Mouse (Mus musculus) gastrocnemius, postnatal 10 days (tissue): ENCODE measurements at regions not wholly inside any gene's neighbourhood (a gene's known extent, or its start where the extent isn't known, plus 50 kb on each side); places are given as distances from the start of the nearest gene placed in this dataset.

ENCODE experiments used
- DNase-seq: peaks from one replicate; pipeline ENCODE4 v3.0.0; 2021; ENCODE audit warnings: mixed read lengths

DNA sequence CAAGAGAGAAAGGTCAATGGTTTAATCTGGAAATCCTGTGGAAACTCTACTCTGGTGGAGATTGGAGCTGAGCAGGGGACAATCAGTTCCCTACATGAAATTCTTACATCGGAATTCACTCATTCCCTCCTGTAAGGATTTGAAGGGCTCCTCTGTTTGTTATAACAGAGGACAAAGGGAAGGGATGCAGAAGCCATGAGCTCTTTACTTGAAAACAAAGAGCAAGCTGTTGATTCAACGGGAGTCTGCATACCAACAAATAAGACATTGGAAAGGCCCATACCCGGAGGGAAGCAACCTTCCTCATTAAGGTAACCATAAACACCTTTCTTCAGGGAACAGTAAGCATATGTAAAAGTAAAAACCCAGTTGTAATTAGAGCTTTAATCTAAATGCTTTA is 359.3 kb downstream of the Cenpc1 start:
- DNase-seq = no peak

DNA sequence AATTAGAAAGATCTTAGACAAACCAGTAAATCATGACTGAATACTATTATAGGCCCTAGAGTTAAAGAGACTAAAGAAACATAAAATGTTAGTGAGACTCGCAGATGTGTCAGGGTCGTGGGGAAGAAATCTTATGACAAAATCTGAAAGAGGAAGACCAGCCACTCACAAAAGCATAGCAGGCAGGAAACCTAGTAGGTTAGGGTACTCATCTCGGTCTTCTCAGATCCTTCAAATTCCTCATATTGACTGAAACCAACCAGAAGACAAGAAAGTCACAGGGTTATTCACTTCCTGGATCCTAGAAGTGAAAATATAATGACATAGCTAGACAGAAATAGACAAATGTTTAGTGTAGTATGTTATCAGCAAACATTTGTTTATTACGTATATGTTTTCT is 387.5 kb downstream of the Cenpc1 start:
- no peak for DNase-seq

- DNase-seq = no peak
Observed at GRCm38 (mm10) chr5:85671121-85671520, 394.3 kb downstream of the Cenpc1 start.

DNA sequence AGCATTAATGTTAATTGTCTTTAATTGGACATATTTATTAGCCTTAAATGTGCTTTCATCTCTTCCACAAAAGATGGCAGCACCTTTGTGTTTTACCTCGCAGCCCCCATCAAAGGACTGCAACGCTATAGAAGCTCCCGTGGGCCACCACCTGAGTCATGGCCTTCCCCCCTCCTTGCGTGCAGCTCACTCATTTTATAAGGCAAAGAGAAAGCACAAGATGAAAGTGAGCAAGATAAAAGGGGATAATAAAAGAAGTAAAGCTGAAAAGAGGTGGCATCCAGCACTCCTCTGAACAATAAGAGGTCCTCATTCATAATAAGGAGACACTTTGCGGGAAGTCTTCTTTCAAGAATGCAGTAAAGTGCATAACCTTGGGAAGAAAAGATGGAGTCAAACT is 403.9 kb downstream of the Cenpc1 start:
- no peak for DNase-seq

DNA sequence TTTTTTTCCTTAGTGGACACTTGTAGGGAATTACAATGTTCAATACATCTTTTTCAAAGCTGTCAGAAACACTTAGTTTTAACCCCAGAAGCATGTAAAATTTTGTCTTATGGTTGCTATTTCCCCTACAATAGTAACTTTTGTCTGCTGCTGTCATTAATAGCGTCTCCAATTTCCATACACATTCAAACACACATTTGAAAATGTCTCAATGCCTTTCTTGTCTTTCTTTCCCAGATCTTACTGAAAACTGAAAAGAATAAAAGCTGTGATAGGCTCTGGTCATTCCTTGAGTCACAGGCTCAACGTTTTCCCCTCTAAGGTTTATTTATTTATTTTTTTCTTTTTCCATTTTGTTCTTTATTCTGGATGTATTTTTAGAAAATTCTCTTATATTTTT is 444.3 kb downstream of the Cenpc1 start:
- DNase-seq = no peak

DNA sequence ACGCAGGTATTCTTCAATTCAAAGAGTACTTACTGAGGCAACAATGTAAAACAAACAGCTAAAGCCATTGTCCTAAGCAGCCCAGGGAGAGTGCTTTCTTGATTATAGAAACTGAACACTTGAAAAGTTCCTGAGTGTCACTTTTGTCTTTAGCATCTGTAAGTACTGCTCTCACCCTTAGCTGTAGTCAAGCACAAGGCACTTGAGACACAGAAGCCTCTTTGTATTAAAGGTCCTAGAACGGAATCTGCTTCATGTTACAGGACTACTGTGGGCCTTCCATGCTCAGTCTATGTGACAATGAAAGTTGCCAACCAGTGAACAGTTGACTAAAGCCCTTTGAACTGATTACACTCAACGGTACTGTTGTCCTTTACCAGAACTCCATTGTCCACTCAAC is 450.6 kb downstream of the Cenpc1 start:
- no peak for DNase-seq

- DNase-seq = no peak
Observed at GRCm38 (mm10) chr5:85612606-85613005, 452.8 kb downstream of the Cenpc1 start.

- DNase-seq = no peak
Observed at GRCm38 (mm10) chr5:85609104-85609503, 456.3 kb downstream of the Cenpc1 start.

DNA sequence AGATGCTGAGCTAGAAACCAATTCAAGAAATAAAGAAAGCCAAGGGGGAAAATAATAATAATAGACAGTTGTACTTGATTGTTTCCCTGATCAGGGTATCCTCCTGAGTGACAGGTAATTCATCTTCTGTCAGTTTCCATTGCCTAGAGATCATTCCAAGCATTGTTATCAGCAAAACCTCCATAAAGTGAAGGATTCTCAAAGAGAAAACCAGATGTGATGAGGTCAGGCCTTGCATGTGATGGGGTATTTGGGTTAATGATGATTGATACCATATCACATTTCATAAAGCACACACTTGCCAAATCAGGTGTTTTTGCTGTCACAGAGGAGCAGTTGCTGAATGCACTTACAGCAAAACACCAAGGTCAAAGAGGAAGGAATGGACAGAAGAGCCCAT is 467.2 kb downstream of the Cenpc1 start:
- DNase-seq = no peak

DNA sequence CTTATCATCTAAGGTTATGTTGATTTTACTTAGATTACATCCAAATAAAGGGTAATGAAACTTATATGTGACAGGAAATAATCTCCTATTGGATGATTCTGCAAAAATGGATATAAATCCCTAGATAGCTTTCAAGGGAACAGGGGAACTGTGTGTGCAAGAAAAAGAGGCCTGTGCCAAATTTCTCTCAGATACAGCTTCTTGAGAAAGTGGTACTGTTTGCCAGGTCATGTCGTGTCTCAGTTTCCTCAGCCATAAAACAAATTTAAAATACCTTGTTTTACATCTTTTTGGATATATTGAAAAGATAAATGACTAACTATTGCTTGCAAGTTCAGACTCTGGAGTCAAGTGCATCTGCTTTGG is 470.3 kb downstream of the Cenpc1 start:
- DNase-seq = no peak

DNA sequence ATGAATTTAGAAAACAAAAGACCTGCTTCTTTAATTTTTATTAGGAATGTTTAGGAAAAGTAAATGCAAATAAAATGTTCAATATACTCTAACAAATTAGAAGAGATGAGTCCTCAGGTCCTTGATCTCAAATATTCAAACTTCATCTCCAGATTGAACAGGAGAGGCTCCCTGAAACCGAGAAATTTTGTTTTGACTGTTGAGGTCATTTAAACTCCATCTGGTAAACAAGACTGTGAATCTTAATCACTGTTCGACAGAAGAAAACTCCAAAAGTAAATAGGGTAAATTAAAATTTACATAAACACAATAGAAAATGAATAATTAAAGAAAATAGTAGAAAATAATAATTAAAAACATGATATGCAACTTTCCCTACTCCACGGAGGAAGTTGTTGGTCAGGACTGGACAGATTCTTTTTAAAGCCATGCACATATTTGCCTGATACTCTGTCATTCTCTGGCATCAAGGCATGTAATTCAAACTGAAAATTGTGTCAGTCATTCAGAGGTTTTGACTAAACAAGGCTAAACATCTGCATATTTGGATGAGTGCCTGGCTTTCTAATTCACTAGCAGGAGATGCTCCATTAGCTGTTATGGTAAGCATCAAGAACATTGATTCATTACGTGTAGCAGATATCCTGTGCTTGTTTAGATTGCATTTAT is 470.8 kb downstream of the Cenpc1 start:
- no peak for DNase-seq

DNA sequence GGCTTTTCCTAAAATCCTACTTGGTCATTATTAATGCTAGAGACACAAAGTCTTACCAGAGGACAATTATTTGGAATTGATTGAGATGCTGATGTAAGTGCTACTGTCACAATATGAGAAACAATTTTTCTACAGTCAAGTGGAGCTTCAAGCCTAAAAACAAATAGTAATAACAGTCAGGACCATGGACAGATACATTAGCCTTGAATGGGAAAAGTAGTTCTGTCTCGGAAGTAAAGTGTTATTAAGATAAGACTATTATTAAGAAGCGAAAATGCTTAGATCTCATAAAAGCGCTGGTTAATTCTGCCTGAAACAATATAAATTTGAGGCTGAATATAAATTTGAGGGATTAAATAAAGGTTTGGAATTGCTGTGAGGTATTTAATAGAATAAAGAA is 473.1 kb downstream of the Cenpc1 start:
- no peak for DNase-seq

DNA sequence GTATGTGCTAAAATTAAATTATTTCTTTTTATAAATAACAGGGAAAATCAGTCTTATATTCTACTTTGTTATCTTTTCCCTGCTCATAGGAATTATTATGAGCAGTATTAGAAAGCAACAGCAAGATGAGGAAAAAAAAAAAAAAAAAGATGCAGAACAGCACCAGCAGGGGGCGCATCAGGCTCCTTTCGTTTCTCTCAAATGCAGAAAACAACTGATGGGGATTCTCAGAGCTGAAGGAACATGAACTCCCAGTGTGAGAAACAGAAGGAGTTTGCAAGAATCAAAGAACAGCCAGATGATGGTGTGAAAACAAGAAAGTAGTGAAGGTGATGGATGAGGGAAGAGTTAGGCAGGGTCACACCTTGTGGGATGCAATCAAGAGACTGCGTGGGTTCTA is 478.7 kb downstream of the Cenpc1 start:
- peak; percentile 28 for DNase-seq

DNA sequence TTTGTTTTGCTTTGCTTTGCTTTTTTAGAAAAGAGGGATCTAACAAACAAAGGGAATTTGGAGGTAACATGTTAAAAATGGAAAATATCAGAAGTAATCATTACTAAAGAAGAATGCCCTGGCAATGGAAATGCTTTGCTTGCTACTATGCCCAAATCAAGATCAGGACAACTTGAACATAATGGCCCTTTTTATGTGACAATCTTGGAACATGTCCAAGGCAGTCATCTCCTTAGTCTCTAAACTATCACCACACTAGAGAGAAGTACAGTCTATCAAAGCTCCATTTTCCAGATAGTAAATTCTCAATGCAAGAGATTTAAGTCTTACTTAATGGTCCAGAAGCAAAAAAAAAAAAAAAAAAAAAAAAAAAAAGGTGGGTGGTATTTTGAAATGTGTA is 492.9 kb downstream of the Cenpc1 start:
- no peak for DNase-seq

- no peak for DNase-seq
Observed at GRCm38 (mm10) chr5:85571967-85572366, 493.4 kb downstream of the Cenpc1 start.

DNA sequence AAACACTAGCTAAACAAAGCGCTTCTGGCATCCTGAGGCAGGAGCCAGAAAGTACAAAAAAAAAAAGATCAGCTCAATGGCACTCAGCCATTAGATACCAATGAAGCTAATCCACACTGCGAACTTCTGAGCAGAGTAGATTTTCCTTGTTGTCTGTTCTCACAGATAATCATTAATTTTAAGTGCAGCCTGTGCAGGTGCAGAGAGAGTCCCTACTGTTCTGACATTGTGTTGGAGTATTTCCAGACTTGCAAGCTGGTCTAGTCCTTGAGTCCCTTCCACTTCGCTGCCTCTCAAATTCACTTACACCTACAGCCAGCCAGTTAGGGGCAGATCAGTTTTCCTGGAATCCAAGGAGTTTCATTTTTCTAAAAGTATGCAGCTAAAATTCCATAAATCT is 494.0 kb downstream of the Cenpc1 start:
- no peak for DNase-seq

DNA sequence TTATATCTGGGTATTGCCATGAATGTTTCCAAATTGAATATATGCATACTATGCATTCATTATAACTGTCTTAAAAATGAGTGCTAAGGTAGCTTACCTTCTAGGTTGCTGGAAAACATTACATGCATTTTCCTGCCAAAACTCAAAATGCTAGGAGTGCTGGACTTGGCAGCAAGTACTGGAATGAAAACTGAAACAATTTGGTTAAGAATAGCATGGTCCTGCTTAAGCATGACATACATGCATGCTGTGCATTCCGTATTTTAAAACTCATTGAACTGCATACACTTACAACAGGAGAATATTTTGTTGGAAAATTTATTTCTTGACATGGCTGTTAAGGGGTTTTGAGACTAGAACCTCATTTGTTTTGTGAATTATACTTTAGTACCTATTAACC is 529.1 kb downstream of the Cenpc1 start:
- no peak for DNase-seq

- DNase-seq = no peak
Observed at GRCm38 (mm10) chr5:85525385-85526194, 539.8 kb downstream of the Cenpc1 start.

- DNase-seq = no peak
Observed at GRCm38 (mm10) chr5:85505244-85505643, 560.1 kb downstream of the Cenpc1 start.

DNA sequence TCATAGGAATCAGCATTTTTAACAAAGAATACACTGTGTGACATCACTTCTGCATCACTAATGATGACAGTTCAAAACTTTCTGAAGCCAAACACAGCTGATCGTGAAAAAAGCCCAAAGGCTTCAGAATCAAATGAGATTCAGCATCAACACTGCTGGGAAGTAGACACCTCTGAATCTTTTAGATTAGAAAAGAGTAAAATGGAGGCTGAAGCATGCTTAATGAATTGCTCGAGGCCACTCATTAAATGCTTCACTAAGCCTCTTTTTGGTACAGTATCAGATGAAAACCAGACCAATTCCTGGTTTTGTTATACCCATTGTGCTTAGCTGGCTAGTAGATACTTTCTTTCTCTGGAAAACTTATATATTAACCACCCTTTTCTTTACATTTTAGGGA is 568.1 kb downstream of the Cenpc1 start:
- DNase-seq = no peak

GRCm38 (mm10) chr5:85485733-85486322 is 579.6 kb downstream of the Cenpc1 start:
- DNase-seq = no peak

DNA sequence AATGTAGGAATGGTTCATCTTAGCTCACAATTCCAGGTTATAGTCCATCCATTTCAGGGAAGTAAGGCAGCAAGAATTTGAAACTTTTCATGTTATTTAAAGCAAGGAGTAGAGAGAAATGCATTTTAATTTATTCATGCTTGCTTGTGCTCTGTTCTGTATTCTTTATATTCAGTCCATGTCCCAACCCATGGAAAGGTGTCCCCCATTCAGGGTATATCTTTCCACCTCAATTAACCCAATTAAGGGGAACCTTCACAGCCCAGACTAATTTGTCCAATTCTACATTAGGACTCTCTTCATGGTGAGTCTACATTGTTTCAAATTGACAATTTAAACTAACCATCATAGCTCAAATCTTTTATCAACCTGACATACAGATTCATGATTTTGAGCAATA is 580.2 kb downstream of the Cenpc1 start:
- no peak for DNase-seq

DNA sequence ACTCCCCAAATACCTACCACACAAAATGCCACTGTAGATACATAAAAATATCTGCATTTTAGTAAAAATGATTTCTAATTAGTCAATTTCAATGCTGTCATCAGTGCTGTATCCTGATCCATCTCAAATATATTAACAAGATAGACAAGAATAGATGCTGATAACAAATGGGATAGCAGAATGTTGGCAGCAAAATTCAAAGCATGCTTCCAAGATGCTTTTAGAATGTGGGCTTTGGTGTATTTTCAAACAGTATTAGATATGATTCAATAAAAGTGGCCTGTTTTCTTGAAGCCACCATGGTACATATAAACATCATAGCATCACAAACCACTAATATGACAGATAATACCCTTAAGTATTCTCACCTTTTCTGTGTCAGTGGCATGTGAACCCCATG is 597.6 kb downstream of the Cenpc1 start:
- DNase-seq = no peak

- DNase-seq = no peak
Observed at GRCm38 (mm10) chr5:85467151-85467550, 598.2 kb downstream of the Cenpc1 start.
